Mouse (Mus musculus) E14TG2a.4 (cell line): ENCODE results near the gene Lyst.

Source experiments
- CTCF ChIP-seq: conservative IDR thresholded peaks from 2 replicates; pipeline ENCODE4 v1.5.1; 2014; ENCODE audit warnings: low read length
- NANOG ChIP-seq: IDR thresholded peaks from 2 replicates; pipeline ENCODE4 v1.6.1; 2014; ENCODE audit warnings: borderline replicate concordance, low read length, mixed read lengths
- POU5F1 ChIP-seq: IDR thresholded peaks from 2 replicates; pipeline ENCODE4 v1.6.1; 2014; ENCODE audit warnings: low read length, borderline replicate concordance

DNA sequence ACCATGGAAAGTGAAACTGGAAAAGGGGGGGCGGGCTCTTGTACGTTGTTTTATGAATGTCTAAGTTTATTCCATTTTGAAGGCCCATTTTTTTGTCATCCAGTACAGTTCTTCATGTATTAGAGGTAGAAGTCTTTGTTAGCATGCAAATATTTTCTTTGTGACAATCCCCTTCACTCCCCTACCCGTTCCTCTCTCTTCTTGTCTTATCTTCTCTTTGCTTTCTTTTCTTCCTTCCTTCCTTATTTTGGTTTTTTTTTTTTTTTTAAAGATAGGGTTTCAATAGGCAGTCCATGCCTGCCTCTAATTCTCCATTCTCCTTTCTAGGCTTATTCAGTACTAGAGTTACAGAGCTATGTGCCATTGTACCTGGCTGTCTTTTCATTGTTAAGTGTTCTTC is 32.4 kb downstream of the Lyst start:
- TF ChIP-seq CTCF: no peak
- TF ChIP-seq POU5F1: no peak
- no peak for TF ChIP-seq NANOG
